Mouse (Mus musculus) embryonic facial prominence, embryonic 14.5 days (tissue): ENCODE data around the gene Megf6. TPM values are rescaled to one million over a fixed set of nuclear protein-coding genes. Genes with fewer than 3 reads are reported as not detected.

Experiments
- ATAC-seq: fragments of 200-750 bp; cut with Nextera tagmentation; 2 replicates; pipeline ENCODE4 v1.8.0; 2017; ENCODE audit warnings: low read depth, moderate number of reproducible peaks, moderate TSS enrichment
- DNase-seq: peaks from one replicate; pipeline ENCODE4 v3.0.0-alpha.2; 2015; ENCODE audit warnings: low spot score
- H3K27ac ChIP-seq: fragments of 300-500 bp; sonication (generic); replicated peaks from 2 replicates; pipeline ENCODE4 v1.5.1; 2014; ENCODE audit warnings: low read depth, mild to moderate bottlenecking, low read length, moderate library complexity
- H3K27me3 ChIP-seq: fragments of 300-500 bp; sonication (generic); replicated peaks from 2 replicates; pipeline ENCODE4 v1.6.1; 2014; ENCODE audit warnings: low read length; ENCODE audit not compliant: control insufficient read depth, insufficient read depth
- H3K36me3 ChIP-seq: fragments of 300-500 bp; sonication (generic); 2 replicates; pipeline ENCODE4 v1.6.1; 2014; ENCODE audit warnings: low read length, mixed read lengths; ENCODE audit not compliant: control insufficient read depth, insufficient read depth
- H3K4me1 ChIP-seq: fragments of 300-500 bp; sonication (generic); 2 replicates; pipeline ENCODE4 v1.6.1; 2014; ENCODE audit warnings: antibody characterized with exemption, low read length; ENCODE audit not compliant: control insufficient read depth, insufficient read depth
- H3K4me2 ChIP-seq: fragments of 300-500 bp; sonication (generic); 2 replicates; pipeline ENCODE4 v1.6.1; 2014; ENCODE audit warnings: low read depth, mild to moderate bottlenecking, low read length, moderate library complexity, mixed read lengths
- H3K4me3 ChIP-seq: fragments of 300-500 bp; sonication (generic); 2 replicates; pipeline ENCODE4 v1.5.1; 2014; ENCODE audit warnings: low read depth, mild to moderate bottlenecking, low read length
- H3K9ac ChIP-seq: fragments of 300-500 bp; sonication (generic); 2 replicates; pipeline ENCODE4 v1.6.1; 2014; ENCODE audit warnings: low read depth, mild to moderate bottlenecking, low read length, moderate library complexity, mixed read lengths
- H3K9me3 ChIP-seq: fragments of 300-500 bp; sonication (generic); 2 replicates; pipeline ENCODE4 v1.6.1; 2016; ENCODE audit warnings: low read length; ENCODE audit not compliant: control insufficient read depth
- WGBS: fragments of 180-500 bp; shearing (Covaris S2); extraction: QIAGEN DNeasy Blood & Tissue Kit; methylation state at CpG from one replicate; pipeline ENCODE4 v1.1.7; 2014; 5-methylcytosine and 5-hydroxymethylcytosine counted together
- polyA plus RNA-seq: library from polyadenylated mRNA; unstranded; fragments of >200 nt; fragmentation: Nextera tagmentation; extraction: Ambion mirVana; gene quantifications from 2 replicates; pipeline ENCODE4 v1.2.1, GENCODE M21; 2014

Megf6 gene
- polyA plus RNA-seq, 1 experiment from 2014 or later = 91.2 TPM

GRCm38 (mm10) chr4:154262071-154262470, 91.5 kb downstream of the Megf6 start:
- H3K36me3 ChIP-seq = peaks cover 46% of the 10 kb centered on the region
- H3K4me1 ChIP-seq = no peaks in the 10 kb centered on the region
- H3K4me2 ChIP-seq = no peak overlapping the region
- DNase-seq = no peak
- no peak overlapping the region for H3K4me3 ChIP-seq
- no peak overlapping the region for H3K27ac ChIP-seq
- no peaks in the 10 kb centered on the region for H3K9me3 ChIP-seq
- no peaks in the 10 kb centered on the region for H3K27me3 ChIP-seq
- ATAC-seq = no peak
- 38% methylated on average over 4 of the region's 4 CpGs for WGBS
- no peak overlapping the region for H3K9ac ChIP-seq

GRCm38 (mm10) chr4:154267511-154267910, 97.0 kb downstream of the Megf6 start:
- no peak for DNase-seq
- Histone ChIP-seq H3K9me3 (no peaks in the 10 kb centered on the region), H3K36me3 (peaks cover 69% of the 10 kb centered on the region), H3K4me1 (no peaks in the 10 kb centered on the region), H3K4me3 (no peak overlapping the region), H3K27ac (no peak overlapping the region), H3K9ac (no peak overlapping the region), H3K4me2 (no peak overlapping the region), H3K27me3 (no peaks in the 10 kb centered on the region)
- no peak for ATAC-seq
- 90% methylated on average over 6 of the region's 6 CpGs for WGBS

- H3K27me3 ChIP-seq = no peaks in the 10 kb centered on the region
- no peak overlapping the region for H3K4me3 ChIP-seq
- no peak overlapping the region for H3K27ac ChIP-seq
- no peaks in the 10 kb centered on the region for H3K9me3 ChIP-seq
- WGBS = 42% methylated on average over 9 of the region's 10 CpGs
- H3K4me2 ChIP-seq = no peak overlapping the region
- no peaks in the 10 kb centered on the region for H3K4me1 ChIP-seq
- ATAC-seq = peak; percentile 56
- no peak overlapping the region for H3K9ac ChIP-seq
- peaks cover 67% of the 10 kb centered on the region for H3K36me3 ChIP-seq
- peak; percentile 30 for DNase-seq
These were observed 99.0 kb downstream of the Megf6 start for GRCm38 (mm10) chr4:154269520-154269919.

GRCm38 (mm10) chr4:154273000-154273399, 102.5 kb downstream of the Megf6 start:
- ATAC-seq = peak; percentile 38
- H3K36me3 ChIP-seq = peaks cover 74% of the 10 kb centered on the region
- no peak overlapping the region for H3K9ac ChIP-seq
- H3K27ac ChIP-seq = no peak overlapping the region
- no peak overlapping the region for H3K4me3 ChIP-seq
- no peaks in the 10 kb centered on the region for H3K4me1 ChIP-seq
- H3K4me2 ChIP-seq = no peak overlapping the region
- no peaks in the 10 kb centered on the region for H3K9me3 ChIP-seq
- peak; percentile 80 for DNase-seq
- WGBS = 48% methylated on average over 3 of the region's 3 CpGs
- H3K27me3 ChIP-seq = no peaks in the 10 kb centered on the region

GRCm38 (mm10) chr4:154279481-154279880, 109.0 kb downstream of the Megf6 start:
- Histone ChIP-seq H3K4me1 (no peaks in the 10 kb centered on the region), H3K36me3 (peaks cover 28% of the 10 kb centered on the region), H3K4me2 (no peak overlapping the region), H3K27me3 (no peaks in the 10 kb centered on the region), H3K9me3 (no peaks in the 10 kb centered on the region), H3K27ac (no peak overlapping the region), H3K9ac (no peak overlapping the region), H3K4me3 (no peak overlapping the region)
- DNase-seq (no peak), ATAC-seq (no peak)
- 81% methylated on average over 9 of the region's 9 CpGs for WGBS

GRCm38 (mm10) chr4:154283671-154284070, 113.1 kb downstream of the Megf6 start:
- no peaks in the 10 kb centered on the region for H3K9me3 ChIP-seq
- no peak overlapping the region for H3K27ac ChIP-seq
- no peak overlapping the region for H3K4me3 ChIP-seq
- no peak overlapping the region for H3K4me2 ChIP-seq
- no peak for ATAC-seq
- H3K36me3 ChIP-seq = no peaks in the 10 kb centered on the region
- H3K27me3 ChIP-seq = no peaks in the 10 kb centered on the region
- WGBS = 50% methylated on average over 7 of the region's 7 CpGs
- H3K9ac ChIP-seq = no peak overlapping the region
- no peak for DNase-seq
- no peaks in the 10 kb centered on the region for H3K4me1 ChIP-seq

GRCm38 (mm10) chr4:154293735-154294201, 123.2 kb downstream of the Megf6 start:
- no peak overlapping the region for H3K4me3 ChIP-seq
- ATAC-seq = peak; percentile 30; the same call in 1 of the 2 replicates
- WGBS = 24% methylated on average over 4 of the region's 4 CpGs
- H3K36me3 ChIP-seq = no peaks in the 10 kb centered on the region
- H3K27me3 ChIP-seq = no peaks in the 10 kb centered on the region
- DNase-seq = peak; percentile 48
- no peak overlapping the region for H3K4me2 ChIP-seq
- H3K9me3 ChIP-seq = no peaks in the 10 kb centered on the region
- H3K4me1 ChIP-seq = peaks cover 12% of the 10 kb centered on the region
- H3K9ac ChIP-seq = no peak overlapping the region
- no peak overlapping the region for H3K27ac ChIP-seq

- no peak overlapping the region for H3K9ac ChIP-seq
- H3K9me3 ChIP-seq = no peaks in the 10 kb centered on the region
- H3K27ac ChIP-seq = no peak overlapping the region
- H3K4me3 ChIP-seq = no peak overlapping the region
- H3K27me3 ChIP-seq = peaks cover 3% of the 10 kb centered on the region; the same call in 1 of the 2 replicates
- no peak for ATAC-seq
- no peak overlapping the region for H3K4me2 ChIP-seq
- H3K36me3 ChIP-seq = no peaks in the 10 kb centered on the region
- H3K4me1 ChIP-seq = peaks cover 12% of the 10 kb centered on the region
- WGBS = 33% methylated on average over 8 of the region's 8 CpGs
- DNase-seq = no peak
These were observed 123.8 kb downstream of the Megf6 start for GRCm38 (mm10) chr4:154294262-154294731.

- H3K36me3 ChIP-seq = no peaks in the 10 kb centered on the region
- H3K4me3 ChIP-seq = no peak overlapping the region
- DNase-seq (no peak), ATAC-seq (no peak)
- peaks cover 24% of the 10 kb centered on the region for H3K27me3 ChIP-seq
- H3K9ac ChIP-seq = no peak overlapping the region
- H3K4me2 ChIP-seq = no peak overlapping the region
- H3K27ac ChIP-seq = no peak overlapping the region
- 34% methylated on average over 9 of the region's 9 CpGs for WGBS
- H3K4me1 ChIP-seq = peaks cover 16% of the 10 kb centered on the region
- H3K9me3 ChIP-seq = no peaks in the 10 kb centered on the region
These were observed 127.2 kb downstream of the Megf6 start for GRCm38 (mm10) chr4:154297761-154298160.
